Mouse (Mus musculus): ENCODE measurements at regions not wholly inside any gene's neighbourhood (a gene's known extent, or its start where the extent isn't known, plus 50 kb on each side); places are given as distances from the start of the nearest gene placed in this dataset.

DNA sequence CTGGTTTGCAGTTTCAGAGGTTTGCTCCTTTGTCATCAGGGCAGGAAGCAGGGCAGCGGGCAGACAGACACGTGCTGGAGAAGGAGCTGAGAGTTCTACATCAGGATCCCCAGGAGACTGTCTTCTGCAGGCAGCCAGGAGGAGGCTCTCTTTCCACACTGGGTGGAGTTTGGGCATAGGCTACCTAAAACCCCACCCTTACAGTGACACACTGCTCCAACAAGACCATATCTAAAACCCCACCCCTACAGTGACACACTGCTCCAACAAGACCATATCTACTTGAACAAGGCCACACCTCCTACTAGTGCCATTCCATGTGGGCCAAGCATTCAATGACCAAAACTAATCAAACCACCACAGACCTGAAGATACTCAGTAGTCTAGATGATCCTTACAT, 68.0 kb upstream of the Cd2ap start:
- TF ChIP-seq TCF12 (IDR thresholded peaks at IDR 0.05; ENCODE audit: low read depth, low read length) = no peak
- no peak for TF ChIP-seq CTCF (IDR thresholded peaks at IDR 0.05 in 2 of 3, conservative IDR thresholded peaks at IDR 0.05 in 1 of 3; ENCODE audit: control insufficient read depth in 1 of 3, insufficient read depth in 1 of 3, low read depth in 2 of 3, low read length in 3 of 3, poor library complexity in 1 of 3, severe bottlenecking in 1 of 3)
- TF ChIP-seq KAT2A (conservative IDR thresholded peaks at IDR 0.05; ENCODE audit: low read depth, low read length) = no peak
- no peak for TF ChIP-seq CHD2 (IDR thresholded peaks at IDR 0.05; ENCODE audit: low read length)
- no peak for TF ChIP-seq MAZ (IDR thresholded peaks at IDR 0.05; ENCODE audit: low read depth, low read length)
- no peak for TF ChIP-seq ZKSCAN1 (IDR thresholded peaks at IDR 0.05; ENCODE audit: low read depth, low read length)
- TF ChIP-seq POLR2A (IDR thresholded peaks at IDR 0.05; ENCODE audit: control insufficient read depth in 1 of 2, insufficient read depth in 1 of 2, low read depth in 1 of 2, low read length in 2 of 2, poor library complexity in 1 of 2) = no peak
- no peak for TF ChIP-seq NRF1 (IDR thresholded peaks at IDR 0.05; ENCODE audit: insufficient read depth, low read depth, low read length, poor library complexity, severe bottlenecking)
- TF ChIP-seq EP300 (IDR thresholded peaks at IDR 0.05; ENCODE audit: low read depth in 1 of 2, low read length in 2 of 2) = no peak
